Mouse (Mus musculus) CH12.LX (cell line): ENCODE measurements around the gene Gm20716. TPM values are rescaled to one million over a fixed set of nuclear protein-coding genes. Genes with fewer than 3 reads are reported as not detected.
"Not testable (repeated sequence)": the region's sequence is repeated elsewhere in the genome, so short reads cannot be mapped to it uniquely, and the experiment has no call there.

Experiments used
- DNase-seq: peaks from one replicate; pipeline ENCODE4 v3.0.0-alpha.2; 2013; ENCODE audit errors: extremely low read depth
- H3K27ac ChIP-seq: 2 replicates; pipeline ENCODE4 v1.5.1; 2012; ENCODE audit warnings: low read depth, mild to moderate bottlenecking, control low read depth, moderate library complexity; ENCODE audit not compliant: insufficient read depth
- H3K27me3 ChIP-seq: replicated peaks from 2 replicates; pipeline ENCODE3; 2012; ENCODE audit warnings: inconsistent platforms
- H3K36me3 ChIP-seq, 2 experiments: replicated peaks in 1 of 2; 2 replicates each; pipeline versions ENCODE3 to v1.6.1; 2012; ENCODE audit warnings: inconsistent platforms in 1 of 2, low read length in 1 of 2, mild to moderate bottlenecking in 1 of 2, mixed read lengths in 1 of 2, moderate library complexity in 1 of 2; ENCODE audit not compliant: control insufficient read depth in 1 of 2, insufficient read depth in 1 of 2
- H3K4me1 ChIP-seq, 2 experiments: 2 replicates each; pipeline ENCODE4 v1.6.1; 2012; ENCODE audit warnings: inconsistent platforms in 1 of 2, moderate library complexity in 1 of 2; ENCODE audit not compliant: insufficient read depth in 2 of 2, control insufficient read depth in 1 of 2
- H3K4me2 ChIP-seq: 2 replicates; pipeline ENCODE4 v1.6.1; 2012; ENCODE audit warnings: low read depth, mild to moderate bottlenecking, control low read depth; ENCODE audit not compliant: poor library complexity, insufficient read depth, severe bottlenecking
- H3K4me3 ChIP-seq, 3 experiments: fragments of 150-350 bp in 1 of 3; sonication (generic) in 1 of 3; replicated peaks in 1 of 3; 2 replicates each; pipeline versions ENCODE3 to v1.5.1; 2011 to 2012; ENCODE audit warnings: low read depth in 2 of 3, low read length in 2 of 3, mild to moderate bottlenecking in 2 of 3, moderate library complexity in 2 of 3, control low read depth in 1 of 3, improper control_type of control experiment in 1 of 3, inconsistent platforms in 1 of 3, mixed read lengths in 1 of 3; ENCODE audit not compliant: poor library complexity in 1 of 3
- H3K79me2 ChIP-seq: replicated peaks from 2 replicates; pipeline ENCODE4 v1.6.1; 2012; ENCODE audit warnings: mild to moderate bottlenecking, moderate library complexity; ENCODE audit not compliant: control insufficient read depth, poor library complexity, insufficient read depth, severe bottlenecking; ENCODE audit errors: extremely low read depth
- H3K9ac ChIP-seq: 2 replicates; pipeline ENCODE4 v1.6.1; 2012; ENCODE audit warnings: low read depth, mild to moderate bottlenecking, control low read depth, moderate library complexity; ENCODE audit not compliant: insufficient read depth
- H3K9me3 ChIP-seq: replicated peaks from 2 replicates; pipeline ENCODE3; 2012; ENCODE audit warnings: low read length, inconsistent platforms, mixed read lengths
- BHLHE40 ChIP-seq: IDR thresholded peaks from 2 replicates; pipeline ENCODE4 v1.6.1; 2011; ENCODE audit warnings: mild to moderate bottlenecking, low read depth, low read length, improper control_type of control experiment
- CHD2 ChIP-seq: IDR thresholded peaks from 2 replicates; pipeline ENCODE4 v1.6.1; 2011; ENCODE audit warnings: low read length, improper control_type of control experiment
- CTCF ChIP-seq, 2 experiments: IDR thresholded peaks in 1 of 2; conservative IDR thresholded peaks in 1 of 2; 2 replicates each; pipeline ENCODE4 v1.5.1; 2011 to 2012; ENCODE audit warnings: low read depth in 2 of 2, low read length in 2 of 2, improper control_type of control experiment in 1 of 2, inconsistent platforms in 1 of 2, mild to moderate bottlenecking in 1 of 2, moderate library complexity in 1 of 2
- E2F4 ChIP-seq: IDR thresholded peaks from 2 replicates; pipeline ENCODE4 v1.6.1; 2011; ENCODE audit warnings: low read depth, low read length, improper control_type of control experiment; ENCODE audit not compliant: insufficient replicate concordance
- ELF1 ChIP-seq: IDR thresholded peaks from 2 replicates; pipeline ENCODE4 v1.6.1; 2014; ENCODE audit warnings: low read depth, mild to moderate bottlenecking, inconsistent platforms, low read length, improper control_type of control experiment
- EP300 ChIP-seq: IDR thresholded peaks from 2 replicates; pipeline ENCODE4 v1.6.1; 2011; ENCODE audit warnings: low read length, improper control_type of control experiment
- IRF4 ChIP-seq: IDR thresholded peaks from 2 replicates; pipeline ENCODE4 v1.6.1; 2014; ENCODE audit warnings: low read depth, mild to moderate bottlenecking, inconsistent platforms, low read length, improper control_type of control experiment
- JUN ChIP-seq: IDR thresholded peaks from 2 replicates; pipeline ENCODE4 v1.6.1; 2011; ENCODE audit warnings: low read depth, mild to moderate bottlenecking, low read length, improper control_type of control experiment, moderate library complexity; ENCODE audit not compliant: insufficient read depth
- JUND ChIP-seq: conservative IDR thresholded peaks from 2 replicates; pipeline ENCODE4 v1.6.1; 2011; ENCODE audit warnings: low read depth, low read length, improper control_type of control experiment
- KAT2A ChIP-seq: IDR thresholded peaks from 2 replicates; pipeline ENCODE4 v1.6.1; 2012; ENCODE audit warnings: low read length, improper control_type of control experiment, inconsistent platforms; ENCODE audit not compliant: insufficient replicate concordance
- MAFK ChIP-seq: IDR thresholded peaks from 2 replicates; pipeline ENCODE4 v1.6.1; 2011; ENCODE audit warnings: low read length, improper control_type of control experiment; ENCODE audit not compliant: insufficient replicate concordance
- MAX ChIP-seq: IDR thresholded peaks from 2 replicates; pipeline ENCODE4 v1.6.1; 2011; ENCODE audit warnings: low read length, improper control_type of control experiment
- PAX5 ChIP-seq: IDR thresholded peaks from 2 replicates; pipeline ENCODE4 v1.6.1; 2012; ENCODE audit warnings: low read length, inconsistent platforms, mixed read lengths
- POLR2A ChIP-seq: IDR thresholded peaks from 2 replicates; pipeline ENCODE4 v1.6.1; 2011; ENCODE audit warnings: low read depth, mild to moderate bottlenecking, improper control_type of control experiment, low read length
- RAD21 ChIP-seq: IDR thresholded peaks from 2 replicates; pipeline ENCODE4 v1.6.1; 2011; ENCODE audit warnings: low read depth, mild to moderate bottlenecking, low read length, improper control_type of control experiment, moderate library complexity
- RCOR1 ChIP-seq: conservative IDR thresholded peaks from 2 replicates; pipeline ENCODE4 v1.6.1; 2012; ENCODE audit warnings: low read depth, mild to moderate bottlenecking, inconsistent platforms, low read length, improper control_type of control experiment
- SMC3 ChIP-seq: IDR thresholded peaks from 2 replicates; pipeline ENCODE4 v1.6.1; 2011; ENCODE audit warnings: low read depth, low read length, improper control_type of control experiment
- TCF12 ChIP-seq: IDR thresholded peaks from 2 replicates; pipeline ENCODE4 v1.6.1; 2014; ENCODE audit warnings: low read depth, mild to moderate bottlenecking, inconsistent platforms, low read length, improper control_type of control experiment
- USF2 ChIP-seq: conservative IDR thresholded peaks from 2 replicates; pipeline ENCODE4 v1.6.1; 2011; ENCODE audit warnings: low read depth, low read length, improper control_type of control experiment
- ZKSCAN1 ChIP-seq: IDR thresholded peaks from 2 replicates; pipeline ENCODE4 v1.6.1; 2012; ENCODE audit warnings: low read depth, inconsistent platforms, low read length, improper control_type of control experiment, borderline replicate concordance
- ZMIZ1 ChIP-seq: IDR thresholded peaks from 2 replicates; pipeline ENCODE4 v1.6.1; 2012; ENCODE audit warnings: low read depth, mild to moderate bottlenecking, inconsistent platforms, low read length, improper control_type of control experiment
- dilution Hi-C: fragments of 300-500 bp; cut with MboI; formaldehyde crosslinking; loops from 2 replicates; pipeline ENCODE4 v1.14.3; 2020; ENCODE audit warnings: low sequenced_read_pairs; ENCODE audit not compliant: extremely low pct_unique_long_range_greater_than_20kb, extremely low pct_ligation_motif_present
- in situ Hi-C: fragments of 300-500 bp; cut with MboI; formaldehyde crosslinking; loops from 3 replicates; pipeline ENCODE4 v1.14.3; 2019; ENCODE audit warnings: low sequenced_read_pairs, low pct_ligation_motif_present, low pct_unique_long_range_greater_than_20kb, mixed read lengths
- polyA plus RNA-seq: library from polyadenylated mRNA; unstranded; fragments of >175 nt; gene quantifications from 2 replicates; pipeline ENCODE4 v1.2.1, GENCODE M21; 2012; ENCODE audit warnings: low read depth; ENCODE audit not compliant: insufficient read length
- total RNA-seq, 2 experiments: library from RNA; depleted of rRNA; stranded (reverse); fragments of 300-350 nt in 1 of 2; fragments of >200 nt in 1 of 2; gene quantifications; 2 replicates each; pipeline ENCODE4 v1.2.3; 2012 to 2014

The Gm20716 gene
- total and polyA plus RNA-seq, 3 experiments: 27.8 to 34.8 (median 28.6) TPM

GRCm38 (mm10) chr2:168160370-168160930 is 69.7 kb downstream of the Gm20716 start:
- dilution Hi-C loops: no loop called here
- peaks cover 2 to 3% of the 10 kb centered on the region in 2 experiments; a peak in 1 of 4 replicates for H3K4me1 ChIP-seq

GRCm38 (mm10) chr2:168158911-168159711 is 71.1 kb downstream of the Gm20716 start:
- TF ChIP-seq JUN: no peak
- TF ChIP-seq MAFK: no peak
- TF ChIP-seq CTCF (conservative IDR thresholded peaks at IDR 0.05 in 1 of 2, IDR thresholded peaks at IDR 0.05 in 1 of 2; ENCODE audit: low read depth in 2 of 2, low read length in 2 of 2): no peak
- TF ChIP-seq PAX5: no peak
- no peak for TF ChIP-seq RAD21
- TF ChIP-seq JUND: no peak
- no peak for TF ChIP-seq SMC3
- no peak for TF ChIP-seq EP300
- no peak for TF ChIP-seq TCF12
- TF ChIP-seq MAX: no peak
- no peak for TF ChIP-seq ZMIZ1
- no peak for TF ChIP-seq CHD2
- no peak for TF ChIP-seq BHLHE40
- TF ChIP-seq USF2: no peak
- no peak for TF ChIP-seq E2F4
- DNase-seq: no peak
- H3K27me3 ChIP-seq: no peaks in the 10 kb centered on the region
- no peak overlapping the region for H3K4me2 ChIP-seq
- dilution Hi-C loops (no loop called here), in situ Hi-C loops (no loop called here)
- no peaks in the 10 kb centered on the region for H3K79me2 ChIP-seq
- no peak overlapping the region for H3K27ac ChIP-seq
- no peak overlapping the region for H3K9ac ChIP-seq
- H3K4me1 ChIP-seq: peaks cover 8 to 13% of the 10 kb centered on the region in 2 experiments
- H3K36me3 ChIP-seq: no peaks in the 10 kb centered on the region
- H3K9me3 ChIP-seq: no peaks in the 10 kb centered on the region
- H3K4me3 ChIP-seq: no peak overlapping the region

More at GRCm38 (mm10) chr2:168160370-168160930, 69.7 kb downstream of the Gm20716 start:
- Histone ChIP-seq H3K27ac (no peak overlapping the region), H3K9me3 (no peaks in the 10 kb centered on the region), H3K9ac (no peak overlapping the region), H3K27me3 (no peaks in the 10 kb centered on the region), H3K4me3 (no peak overlapping the region), H3K36me3 (no peaks in the 10 kb centered on the region), H3K4me2 (no peak overlapping the region), H3K79me2 (no peaks in the 10 kb centered on the region)
- in situ Hi-C loops: no loop called here
- no peak for TF ChIP-seq EP300
- TF ChIP-seq ELF1: no peak
- TF ChIP-seq KAT2A: no peak
- no peak for TF ChIP-seq E2F4
- no peak for TF ChIP-seq ZKSCAN1
- no peak for TF ChIP-seq IRF4
- TF ChIP-seq JUN: no peak
- no peak for TF ChIP-seq RCOR1
- TF ChIP-seq PAX5: no peak
- TF ChIP-seq POLR2A: no peak
- no peak for DNase-seq

- H3K27ac ChIP-seq, in situ Hi-C loops, H3K79me2 ChIP-seq, H3K4me3 ChIP-seq, H3K36me3 ChIP-seq, H3K9me3 ChIP-seq, H3K27me3 ChIP-seq, H3K4me2 ChIP-seq, DNase-seq, dilution Hi-C loops, H3K9ac ChIP-seq: not testable (repeated sequence)
- H3K4me1 ChIP-seq: peaks cover 8 to 25% of the 10 kb centered on the region in 2 experiments
These were observed 72.2 kb downstream of the Gm20716 start for GRCm38 (mm10) chr2:168157974-168158373.
